Mouse (Mus musculus) liver, embryonic 12.5 days (tissue): ENCODE measurements around the gene Pabpn1l. TPM values are rescaled to one million over a fixed set of nuclear protein-coding genes. Genes with fewer than 3 reads are reported as not detected.
"Not testable (repeated sequence)": the region's sequence is repeated elsewhere in the genome, so short reads cannot be mapped to it uniquely, and the experiment has no call there.

ENCODE experiments used
- ATAC-seq: fragments of 200-750 bp; cut with Nextera tagmentation; 2 replicates; pipeline ENCODE4 v1.8.0; 2017; ENCODE audit warnings: moderate number of reproducible peaks, mild to moderate bottlenecking, moderate library complexity
- H3K27ac ChIP-seq: fragments of 300-500 bp; sonication (generic); 2 replicates; pipeline ENCODE4 v1.5.1; 2016; ENCODE audit warnings: mild to moderate bottlenecking
- H3K27me3 ChIP-seq: fragments of 300-500 bp; sonication (generic); replicated peaks from 2 replicates; pipeline ENCODE4 v1.6.1; 2016; ENCODE audit warnings: mild to moderate bottlenecking, moderate library complexity
- H3K36me3 ChIP-seq: fragments of 300-500 bp; sonication (generic); 2 replicates; pipeline ENCODE4 v1.6.1; 2016; ENCODE audit warnings: mild to moderate bottlenecking, moderate library complexity
- H3K4me1 ChIP-seq: fragments of 300-500 bp; sonication (generic); 2 replicates; pipeline ENCODE4 v1.6.1; 2016
- H3K4me2 ChIP-seq: fragments of 300-500 bp; sonication (generic); 2 replicates; pipeline ENCODE4 v1.6.1; 2016; ENCODE audit warnings: mild to moderate bottlenecking, moderate library complexity
- H3K4me3 ChIP-seq: fragments of 300-500 bp; sonication (generic); 2 replicates; pipeline ENCODE4 v1.5.1; 2016; ENCODE audit warnings: mild to moderate bottlenecking, moderate library complexity
- H3K9ac ChIP-seq: fragments of 300-500 bp; sonication (generic); 2 replicates; pipeline ENCODE4 v1.6.1; 2016; ENCODE audit warnings: mild to moderate bottlenecking, moderate library complexity
- H3K9me3 ChIP-seq: fragments of 300-500 bp; sonication (generic); replicated peaks from 2 replicates; pipeline ENCODE4 v1.6.1; 2016; ENCODE audit warnings: mild to moderate bottlenecking, moderate library complexity
- WGBS: fragments of 180-500 bp; shearing (Covaris S2); methylation state at CpG from one replicate; pipeline ENCODE4 v1.1.7; 2016; ENCODE audit not compliant: insufficient replicate concordance; 5-methylcytosine and 5-hydroxymethylcytosine counted together
- polyA plus RNA-seq: library from polyadenylated mRNA; unstranded; fragments of >200 nt; fragmentation: Nextera tagmentation; extraction: Ambion mirVana; gene quantifications from 2 replicates; pipeline ENCODE4 v1.2.1, GENCODE M21; 2016

Pabpn1l gene
- polyA plus RNA-seq, 1 experiment from 2014 or later, result not detected

DNA sequence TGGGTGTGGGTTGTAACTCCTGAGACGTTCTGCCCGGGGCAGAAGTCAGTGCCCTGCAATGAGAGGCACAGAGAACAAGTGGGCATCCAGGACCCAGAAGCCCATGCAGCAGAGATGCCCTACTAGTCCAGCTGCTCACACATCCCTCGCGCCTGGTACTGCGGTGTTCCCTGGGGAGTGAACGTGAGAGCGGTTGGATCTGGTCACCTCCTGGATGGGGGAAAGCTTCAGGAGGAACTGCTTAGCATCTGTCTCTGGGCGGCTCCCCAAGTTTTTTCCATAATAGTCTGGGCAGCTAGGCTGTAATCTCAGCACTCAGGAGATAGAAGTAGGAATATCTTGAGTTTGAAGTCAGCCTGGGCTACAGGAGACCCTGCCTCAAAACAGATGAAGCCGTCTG is 37.6 kb downstream of the Pabpn1l start:
- no peak overlapping the region for H3K4me3 ChIP-seq
- no peak for ATAC-seq
- peaks cover 5% of the 10 kb centered on the region; the same call in 1 of the 2 replicates for H3K27me3 ChIP-seq
- H3K36me3 ChIP-seq, result no peaks in the 10 kb centered on the region
- no peak overlapping the region for H3K9ac ChIP-seq
- H3K27ac ChIP-seq, result no peak overlapping the region
- WGBS, result 76% methylated on average over 9 of the region's 9 CpGs
- 0 out of 2 replicates have a peak, but pooled peaks cover 12% of the 10 kb centered on the region for H3K4me1 ChIP-seq
- no peaks in the 10 kb centered on the region for H3K9me3 ChIP-seq
- no peak overlapping the region for H3K4me2 ChIP-seq

DNA sequence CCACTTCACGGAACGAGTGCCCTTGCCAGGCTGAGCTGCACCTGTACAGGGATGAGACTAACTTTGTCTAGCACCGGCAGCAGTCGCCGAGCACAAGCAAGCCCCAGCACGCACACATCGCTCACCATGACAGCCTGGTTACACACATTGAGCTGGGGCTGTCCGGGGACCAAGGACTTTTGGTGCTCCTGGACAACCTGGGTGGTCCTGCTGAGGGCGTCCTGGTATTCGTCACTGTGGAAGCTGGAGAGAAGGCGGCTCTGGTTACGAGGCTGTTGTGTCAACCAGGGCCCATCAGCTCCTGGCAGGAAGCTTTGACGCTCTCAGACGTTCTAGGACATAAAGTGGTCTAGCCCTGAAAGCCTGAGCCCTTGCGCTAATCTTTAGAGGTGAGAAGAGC is 41.6 kb downstream of the Pabpn1l start:
- H3K4me2 ChIP-seq, result no peak overlapping the region
- no peak overlapping the region for H3K27ac ChIP-seq
- ATAC-seq, result no peak
- peaks cover 25% of the 10 kb centered on the region for H3K4me1 ChIP-seq
- no peaks in the 10 kb centered on the region for H3K36me3 ChIP-seq
- no peak overlapping the region for H3K4me3 ChIP-seq
- H3K27me3 ChIP-seq, result peaks cover 5% of the 10 kb centered on the region; the same call in 1 of the 2 replicates
- no peak overlapping the region for H3K9ac ChIP-seq
- 67% methylated on average over 15 of the region's 15 CpGs for WGBS
- no peaks in the 10 kb centered on the region for H3K9me3 ChIP-seq

DNA sequence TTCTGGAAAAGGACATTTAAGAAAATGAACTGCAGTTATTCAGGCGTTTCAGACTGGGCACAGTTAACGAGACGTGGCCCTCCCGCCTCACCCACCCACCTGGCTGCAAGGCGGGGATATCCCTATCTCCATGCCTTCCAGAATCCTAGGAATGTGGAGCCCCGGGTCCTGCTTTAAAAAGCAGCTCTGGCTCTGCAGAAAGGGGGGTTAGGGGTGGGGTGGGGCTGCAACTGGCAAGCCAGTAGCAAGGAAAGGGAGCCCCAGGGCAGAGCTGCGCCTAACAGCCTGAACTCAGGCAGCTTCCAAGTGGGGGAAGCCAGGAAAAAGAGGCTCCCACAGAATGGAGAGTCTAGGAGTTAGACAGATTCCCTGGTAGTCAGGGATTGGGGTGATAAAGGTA is 43.3 kb downstream of the Pabpn1l start:
- Histone ChIP-seq H3K9ac (no peak overlapping the region), H3K36me3 (peaks cover 9% of the 10 kb centered on the region), H3K4me3 (no peak overlapping the region), H3K27me3 (no peaks in the 10 kb centered on the region; the same call in 1 of the 2 replicates), H3K4me1 (peaks cover 31% of the 10 kb centered on the region), H3K27ac (no peak overlapping the region), H3K4me2 (no peak overlapping the region), H3K9me3 (no peaks in the 10 kb centered on the region)
- WGBS, result 59% methylated on average over 7 of the region's 7 CpGs
- ATAC-seq, result no peak

DNA sequence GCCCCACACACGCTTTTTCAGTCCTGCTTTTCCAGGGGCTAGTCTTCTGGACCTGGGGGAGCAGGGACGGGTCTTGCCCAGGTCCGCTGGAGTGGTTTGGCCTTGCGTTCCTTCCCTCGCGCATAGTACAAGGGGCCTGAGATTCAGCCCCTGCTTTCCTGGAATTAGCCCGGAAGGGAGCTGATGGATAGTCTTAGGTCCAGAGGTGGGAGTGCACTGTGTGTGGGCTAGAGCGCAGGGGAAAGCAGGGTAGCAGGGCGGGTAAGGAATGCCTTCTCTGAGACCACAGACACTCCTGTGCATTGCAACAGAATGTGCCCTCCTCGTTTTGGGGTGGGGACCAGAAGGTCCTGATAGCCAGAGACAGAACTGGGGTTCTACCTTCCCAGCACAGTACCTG is 45.4 kb downstream of the Pabpn1l start:
- Histone ChIP-seq H3K36me3 (peaks cover 29% of the 10 kb centered on the region), H3K9ac (no peak overlapping the region), H3K4me3 (peak overlapping the region; percentile 71; the same call in 1 of the 2 replicates), H3K9me3 (no peaks in the 10 kb centered on the region), H3K4me1 (peaks cover 52% of the 10 kb centered on the region), H3K4me2 (peak overlapping the region; percentile 92), H3K27me3 (no peaks in the 10 kb centered on the region), H3K27ac (no peak overlapping the region)
- WGBS, result 61% methylated on average over 10 of the region's 10 CpGs
- peak; percentile 1; the same call in 1 of the 2 replicates for ATAC-seq

DNA sequence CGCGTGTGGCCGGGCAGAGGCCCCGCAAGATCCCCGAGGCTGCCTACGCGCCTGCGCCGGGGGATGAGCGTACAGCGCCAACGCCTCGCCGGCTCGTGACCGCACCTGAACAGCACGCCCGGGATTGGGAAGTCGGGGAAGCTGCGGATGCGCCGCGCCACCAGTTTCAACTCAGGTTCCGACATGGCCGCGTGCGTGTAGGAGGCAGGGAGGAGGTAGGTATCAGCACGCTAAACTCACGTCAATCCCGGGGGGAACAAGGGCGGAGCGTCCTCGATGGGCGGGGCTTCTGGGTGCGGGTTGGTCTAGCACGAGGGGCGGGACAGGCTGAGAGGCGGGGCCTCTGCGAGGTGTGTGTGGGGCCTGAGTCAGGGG is 45.9 kb downstream of the Pabpn1l start, which contains the start of gene Aprt:
TSS of gene Aprt (minus strand) at position 262 of the 375 bp plus-strand sequence.
- no peaks in the 10 kb centered on the region for H3K9me3 ChIP-seq
- H3K4me2 ChIP-seq, result peak within 1 kb of the TSS; percentile 92
- peak within 1 kb of the TSS; percentile 77 for H3K9ac ChIP-seq
- 2% methylated on average over 39 of the region's 39 CpGs for WGBS
- H3K36me3 ChIP-seq, result peaks cover 34% of the 10 kb centered on the region
- H3K4me1 ChIP-seq, result peaks cover 57% of the 10 kb centered on the region
- peak within 1 kb of the TSS; percentile 83 for H3K27ac ChIP-seq
- H3K27me3 ChIP-seq, result no peaks in the 10 kb centered on the region
- ATAC-seq, result peak; percentile 87
- peak within 1 kb of the TSS; percentile 71 for H3K4me3 ChIP-seq

DNA sequence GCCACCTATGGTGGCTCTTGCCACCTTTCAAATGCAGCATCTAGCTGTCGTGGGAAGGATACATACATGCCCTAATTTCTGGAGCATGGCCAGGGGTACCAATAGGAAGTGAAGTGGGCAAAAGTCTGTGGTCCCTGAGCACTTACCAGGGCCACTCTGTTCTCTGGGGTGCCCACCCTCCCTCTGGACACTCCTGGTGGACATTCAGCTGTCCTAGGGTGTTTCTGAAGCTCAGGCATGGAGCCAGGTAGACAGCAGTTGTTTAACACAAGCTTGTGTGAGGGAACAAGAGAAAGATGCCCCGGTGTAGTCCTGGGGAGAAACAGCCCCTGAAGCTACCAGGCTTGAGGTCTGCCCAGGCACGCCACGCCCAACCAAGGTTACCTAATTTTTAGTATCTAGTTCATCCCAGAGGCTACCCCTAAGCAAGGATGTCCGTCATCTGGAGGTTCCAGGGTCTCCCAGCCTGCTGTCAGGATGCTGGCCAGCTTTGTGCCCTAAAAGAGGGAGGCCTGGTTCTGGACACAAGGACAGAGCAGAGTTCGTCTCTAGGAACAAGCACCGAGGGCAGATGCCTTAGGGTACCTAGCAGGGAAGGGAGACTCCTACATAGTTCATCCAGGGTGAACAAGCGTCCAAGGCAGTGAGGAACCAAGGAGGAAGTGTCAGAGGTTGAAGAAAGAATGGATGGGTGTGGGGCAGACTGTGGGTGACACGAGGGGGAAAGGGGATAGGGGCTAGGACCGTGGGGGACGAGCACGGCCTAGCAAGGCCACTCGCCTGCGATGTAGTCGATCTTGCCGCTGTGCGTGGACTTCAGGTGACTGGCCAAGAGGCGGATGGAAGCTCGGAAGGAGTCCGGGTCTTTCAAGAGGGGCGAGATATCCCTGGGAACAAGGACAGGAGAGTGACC is 46.5 kb downstream of the Pabpn1l start:
- 5% methylated on average over 21 of the region's 21 CpGs for WGBS
- 0 out of 2 replicates have a peak, but pooled peaks have one; percentile 2 for ATAC-seq

DNA sequence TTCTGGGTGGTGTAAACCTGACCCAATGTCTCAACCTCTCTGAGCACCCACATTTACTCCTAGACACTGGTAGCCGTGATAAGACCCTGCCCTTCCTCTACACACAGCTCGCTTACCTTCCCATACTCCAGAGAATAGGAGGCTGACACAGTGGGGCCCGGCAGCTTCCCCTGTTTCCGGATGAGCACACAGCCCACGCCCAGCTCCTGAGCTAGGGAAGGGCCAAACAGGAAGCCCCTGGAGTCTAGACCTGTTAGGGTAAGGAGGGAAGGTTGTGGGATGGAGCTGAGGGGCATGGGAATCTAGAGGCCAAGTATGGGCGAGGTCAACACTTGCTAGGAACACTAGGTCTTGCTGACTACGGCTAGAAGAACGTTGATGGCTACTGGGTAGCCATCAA is 47.3 kb downstream of the Pabpn1l start:
- Histone ChIP-seq H3K9ac (peak overlapping the region; percentile 77), H3K4me1 (peaks cover 70% of the 10 kb centered on the region), H3K27me3 (no peaks in the 10 kb centered on the region), H3K36me3 (peaks cover 48% of the 10 kb centered on the region), H3K27ac (peak overlapping the region; percentile 83), H3K4me3 (peak overlapping the region; percentile 71), H3K4me2 (peak overlapping the region; percentile 92), H3K9me3 (no peaks in the 10 kb centered on the region)
- WGBS, result 15% methylated on average over 8 of the region's 8 CpGs
- ATAC-seq, result peak; percentile 33

More for the DNA sequence above, 46.5 kb downstream of the Pabpn1l start:
- Histone ChIP-seq H3K9me3 (no peaks in the 10 kb centered on the region), H3K27me3 (no peaks in the 10 kb centered on the region), H3K27ac (peak overlapping the region; percentile 83), H3K4me2 (peak overlapping the region; percentile 92), H3K4me3 (peak overlapping the region; percentile 71), H3K4me1 (peaks cover 63% of the 10 kb centered on the region), H3K36me3 (peaks cover 41% of the 10 kb centered on the region), H3K9ac (peak overlapping the region; percentile 77)

DNA sequence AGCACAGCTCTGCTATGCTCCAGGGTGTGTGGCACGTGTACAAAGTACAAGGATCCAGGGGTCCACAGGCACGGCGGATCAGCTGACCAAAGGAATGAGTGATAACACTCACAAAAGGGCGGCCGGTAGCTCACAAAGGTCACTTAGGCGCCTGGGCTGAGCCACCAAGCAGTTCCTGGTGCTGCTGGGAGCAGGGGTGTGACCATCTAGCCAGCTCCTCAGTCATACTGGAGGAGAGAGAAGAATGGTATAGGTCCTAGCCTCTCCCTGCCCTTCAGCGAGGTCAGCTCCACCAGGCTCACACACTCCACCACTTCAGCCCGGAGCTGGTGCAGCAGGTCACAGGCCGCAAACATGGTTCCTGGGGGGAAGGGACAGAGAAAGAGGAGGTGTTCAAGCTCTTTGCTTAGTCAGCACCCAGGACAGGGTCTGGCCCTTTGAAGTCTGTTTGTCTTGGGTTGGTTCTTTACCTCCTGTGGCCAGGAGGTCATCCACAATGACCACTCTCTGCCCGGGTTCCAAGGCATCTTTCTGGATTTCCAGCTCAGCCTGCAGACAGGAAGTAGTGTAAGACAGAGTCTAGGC is 47.8 kb downstream of the Pabpn1l start:
- Histone ChIP-seq H3K36me3 (peaks cover 53% of the 10 kb centered on the region), H3K9me3 (no peaks in the 10 kb centered on the region), H3K4me2 (peak overlapping the region; percentile 92), H3K27ac (peak overlapping the region; percentile 83), H3K4me3 (peak overlapping the region; percentile 71), H3K4me1 (peaks cover 76% of the 10 kb centered on the region), H3K9ac (peak overlapping the region; percentile 77), H3K27me3 (no peaks in the 10 kb centered on the region)
- peak; percentile 19; the same call in 1 of the 2 replicates for ATAC-seq
- WGBS, result 15% methylated on average over 10 of the region's 10 CpGs

DNA sequence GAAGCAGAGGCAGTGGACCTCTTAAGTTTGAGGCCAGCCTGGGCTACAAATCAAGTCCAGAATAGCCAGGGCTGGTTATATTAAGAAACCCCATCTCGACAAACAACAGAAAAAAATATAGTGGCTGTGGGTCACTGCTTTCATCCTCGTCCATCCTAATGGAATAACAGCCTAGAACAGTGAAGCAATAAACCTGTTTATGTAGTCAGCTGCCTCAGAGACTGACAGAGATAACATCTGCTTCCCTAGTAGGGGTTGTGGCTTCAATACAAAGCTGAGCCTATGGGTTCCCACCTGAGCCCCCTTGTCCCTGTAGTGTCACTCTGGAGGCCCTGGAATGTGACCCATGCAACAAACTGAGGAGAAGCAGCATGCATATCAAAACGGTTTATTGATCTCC is 48.3 kb downstream of the Pabpn1l start:
- no peak for ATAC-seq
- peaks cover 81% of the 10 kb centered on the region for H3K4me1 ChIP-seq
- peak overlapping the region; percentile 71; the same call in 1 of the 2 replicates for H3K4me3 ChIP-seq
- H3K27me3 ChIP-seq, result no peaks in the 10 kb centered on the region
- peak overlapping the region; percentile 83 for H3K27ac ChIP-seq
- WGBS, result 46% methylated on average over 3 of the region's 3 CpGs
- no peaks in the 10 kb centered on the region for H3K9me3 ChIP-seq
- H3K9ac ChIP-seq, result peak overlapping the region; percentile 77
- H3K4me2 ChIP-seq, result peak overlapping the region; percentile 92
- peaks cover 58% of the 10 kb centered on the region for H3K36me3 ChIP-seq

DNA sequence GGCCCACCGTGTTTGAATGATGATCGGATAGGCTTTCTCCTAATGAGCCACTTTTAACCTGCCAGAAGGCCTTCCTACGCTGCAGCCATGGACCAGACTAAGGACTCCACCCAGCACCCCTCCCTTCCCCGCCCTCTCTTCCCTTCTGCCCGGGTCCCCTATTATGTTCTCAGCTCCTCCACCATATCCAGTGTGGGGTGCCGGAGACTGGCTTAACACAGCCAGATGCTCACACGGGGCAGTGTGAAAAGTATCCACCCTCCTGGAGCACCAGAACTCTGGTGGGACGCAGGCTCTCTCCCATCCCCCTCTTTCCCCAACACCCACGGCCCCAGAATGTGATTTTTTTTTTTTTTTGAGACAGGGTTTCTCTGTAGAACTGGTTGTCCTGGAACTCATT is 49.0 kb downstream of the Pabpn1l start:
- no peak for ATAC-seq
- peaks cover 87% of the 10 kb centered on the region for H3K4me1 ChIP-seq

DNA sequence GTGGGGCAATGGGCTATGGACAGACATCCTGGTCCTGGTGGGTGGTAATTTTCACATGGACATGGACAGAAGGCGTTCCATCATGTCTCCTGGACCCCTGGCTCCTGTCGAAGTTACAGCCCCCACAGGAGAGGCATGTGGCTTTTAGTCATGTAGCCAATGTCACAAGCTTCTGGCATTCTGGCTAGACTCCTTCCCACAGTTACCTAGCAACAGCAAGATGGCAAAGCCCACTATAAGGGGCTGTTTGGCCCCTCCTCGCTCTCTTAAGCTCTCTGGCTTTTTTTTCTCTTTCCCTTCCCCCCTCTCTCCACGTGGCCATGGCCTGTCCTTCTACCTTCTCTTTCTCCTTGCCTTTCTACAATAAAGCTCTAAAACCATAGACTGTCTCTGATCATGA is 49.4 kb downstream of the Pabpn1l start:
- H3K9ac ChIP-seq, H3K27me3 ChIP-seq, H3K4me3 ChIP-seq, ATAC-seq, H3K9me3 ChIP-seq: not testable (repeated sequence)
- Histone ChIP-seq H3K4me1 (peaks cover 87% of the 10 kb centered on the region), H3K27ac (peak overlapping the region; percentile 83), H3K36me3 (peaks cover 63% of the 10 kb centered on the region), H3K4me2 (peak overlapping the region; percentile 19; the same call in 1 of the 2 replicates)
- WGBS, result 54% methylated on average over 4 of the region's 4 CpGs

More for the DNA sequence above, 49.0 kb downstream of the Pabpn1l start:
- peak overlapping the region; percentile 83 for H3K27ac ChIP-seq
- WGBS, result 41% methylated on average over 9 of the region's 9 CpGs
- no peaks in the 10 kb centered on the region for H3K27me3 ChIP-seq
- no peak overlapping the region for H3K9ac ChIP-seq
- no peak overlapping the region for H3K4me2 ChIP-seq
- H3K4me3 ChIP-seq, result no peak overlapping the region
- no peaks in the 10 kb centered on the region for H3K9me3 ChIP-seq
- H3K36me3 ChIP-seq, result peaks cover 63% of the 10 kb centered on the region

DNA sequence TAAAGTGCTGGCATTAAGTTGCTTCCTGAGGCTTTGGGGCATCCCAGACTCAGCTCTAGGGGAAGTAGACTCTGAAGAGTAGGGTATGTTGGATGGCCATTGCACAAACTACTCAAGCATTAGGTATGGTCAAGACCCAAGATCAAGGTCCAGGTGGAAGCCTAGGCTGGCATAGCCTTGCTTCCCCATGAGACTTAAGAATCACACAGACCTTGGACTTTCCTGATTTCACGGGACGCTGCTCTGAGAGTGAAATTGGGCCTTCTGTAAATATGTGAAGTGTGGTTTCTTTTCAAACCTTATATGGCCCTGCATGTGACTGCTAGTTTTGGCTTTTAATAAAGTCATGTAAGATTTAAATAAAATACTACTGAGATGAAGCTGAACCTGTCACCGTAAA is 49.8 kb downstream of the Pabpn1l start:
- H3K4me2 ChIP-seq, result peak overlapping the region; percentile 19; the same call in 1 of the 2 replicates
- H3K9me3 ChIP-seq, result no peaks in the 10 kb centered on the region
- peaks cover 87% of the 10 kb centered on the region for H3K4me1 ChIP-seq
- no peaks in the 10 kb centered on the region for H3K27me3 ChIP-seq
- ATAC-seq, result no peak
- no peak overlapping the region for H3K4me3 ChIP-seq
- peak overlapping the region; percentile 83 for H3K27ac ChIP-seq
- WGBS, result 89% methylated on average over 3 of the region's 3 CpGs
- 0 out of 2 replicates have a peak overlapping the region, but pooled peaks have one; percentile 0 for H3K9ac ChIP-seq
- H3K36me3 ChIP-seq, result peaks cover 63% of the 10 kb centered on the region
